Mouse (Mus musculus) liver, embryonic 14.5 days (tissue): ENCODE data around the gene Abr.

ENCODE experiments used
- CTCF ChIP-seq: IDR thresholded peaks from 2 replicates; pipeline ENCODE4 v1.5.1; 2016; ENCODE audit warnings: antibody characterized with exemption, low read depth, control low read depth
- EP300 ChIP-seq: IDR thresholded peaks from 2 replicates; pipeline ENCODE4 v1.6.1; 2016; ENCODE audit warnings: antibody characterized with exemption, low read depth

GRCm38 (mm10) chr11:76497066-76497768 is 124.9 kb downstream of the Abr start:
- TF ChIP-seq CTCF (no peak), EP300 (no peak)
